Mouse (Mus musculus) midbrain, embryonic 10.5 days (tissue): ENCODE results near the gene Foxj1. TPM values are rescaled to one million over a fixed set of nuclear protein-coding genes. Genes with fewer than 3 reads are reported as not detected.
"Not testable (repeated sequence)": the region's sequence is repeated elsewhere in the genome, so short reads cannot be mapped to it uniquely, and the experiment has no call there.

ENCODE experiments used
- DNase-seq: peaks from one replicate; pipeline ENCODE4 v3.0.0-alpha.2; 2017; ENCODE audit warnings: low spot score
- H3K27ac ChIP-seq: fragments of 300-500 bp; sonication (generic); replicated peaks from 2 replicates; pipeline ENCODE4 v1.5.1; 2016; ENCODE audit warnings: mild to moderate bottlenecking
- H3K27me3 ChIP-seq: fragments of 300-500 bp; sonication (generic); 2 replicates; pipeline ENCODE4 v1.6.1; 2016; ENCODE audit warnings: low read depth, mild to moderate bottlenecking; ENCODE audit not compliant: poor library complexity, severe bottlenecking
- H3K36me3 ChIP-seq: fragments of 300-500 bp; sonication (generic); 2 replicates; pipeline ENCODE4 v1.6.1; 2016; ENCODE audit warnings: mild to moderate bottlenecking, moderate library complexity
- H3K4me1 ChIP-seq: fragments of 300-500 bp; sonication (generic); 2 replicates; pipeline ENCODE4 v1.6.1; 2016
- H3K4me3 ChIP-seq: fragments of 300-500 bp; sonication (generic); 2 replicates; pipeline ENCODE4 v1.5.1; 2016; ENCODE audit warnings: mild to moderate bottlenecking, moderate library complexity
- H3K9me3 ChIP-seq: fragments of 300-500 bp; sonication (generic); replicated peaks from 2 replicates; pipeline ENCODE4 v1.6.1; 2016; ENCODE audit warnings: mild to moderate bottlenecking
- WGBS: fragments of 180-500 bp; shearing (Covaris S2); methylation state at CpG from one replicate; pipeline ENCODE4 v1.1.7; 2016; 5-methylcytosine and 5-hydroxymethylcytosine counted together
- polyA plus RNA-seq: library from polyadenylated mRNA; unstranded; fragments of >200 nt; fragmentation: Nextera tagmentation; extraction: Ambion mirVana; gene quantifications from 2 replicates; pipeline ENCODE4 v1.2.1, GENCODE M21; 2016

Gene Foxj1
- polyA plus RNA-seq: 7.1 and 8.4 TPM in 2 replicates

DNA sequence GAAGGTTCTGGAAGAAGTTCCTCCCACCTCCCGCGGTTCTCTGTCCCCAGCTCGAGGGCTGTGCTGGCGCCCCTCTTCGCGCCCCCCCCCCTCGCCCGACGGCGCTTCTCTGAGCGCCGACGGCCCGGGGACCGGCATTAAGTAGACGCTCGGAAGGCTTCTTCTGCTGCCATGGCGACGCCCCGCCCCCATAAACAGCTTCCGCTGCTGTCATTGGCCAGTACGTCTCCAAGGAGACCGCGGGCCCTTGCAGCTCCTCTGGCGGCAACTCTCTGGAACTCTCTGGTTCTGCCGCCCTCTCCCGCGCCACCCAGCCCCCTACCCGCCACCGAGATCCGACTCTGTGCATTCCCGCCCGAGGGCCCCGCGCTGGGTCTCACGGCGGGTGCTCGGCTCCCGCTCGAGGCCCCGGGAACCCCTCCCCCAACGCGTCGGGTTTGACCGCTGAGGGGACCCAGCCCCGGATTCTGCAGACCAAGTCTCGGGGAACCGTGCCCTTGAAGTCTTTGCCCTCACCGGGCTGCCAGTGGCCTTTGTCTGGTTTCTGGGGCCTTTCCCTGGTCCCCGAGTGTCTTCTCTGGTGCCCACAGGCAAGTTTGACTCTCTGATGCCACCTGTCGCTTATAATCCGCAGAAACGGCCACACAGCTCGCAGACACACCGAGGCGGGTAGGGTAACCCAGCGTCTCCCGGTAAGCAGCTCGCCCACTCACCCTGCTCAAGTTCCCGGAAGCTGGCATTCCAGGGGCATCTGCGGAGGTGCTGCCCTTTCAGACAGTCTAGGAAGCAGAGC is at the start of gene Foxj1:
Gene Foxj1, minus strand, starts transcription at position 156 of the 793 bp plus-strand sequence.
- H3K27me3 ChIP-seq: peaks cover 65% of the 10 kb centered on the region
- peak within 1 kb of the TSS; percentile 91 for H3K27ac ChIP-seq
- peak; percentile 99 for DNase-seq
- H3K4me3 ChIP-seq: peak within 1 kb of the TSS; percentile 71
- H3K4me1 ChIP-seq: peaks cover 77% of the 10 kb centered on the region
- under 1% methylated on average over 61 of the region's 61 CpGs for WGBS
- peaks cover 19% of the 10 kb centered on the region for H3K36me3 ChIP-seq
- no peaks in the 10 kb centered on the region for H3K9me3 ChIP-seq

GRCm38 (mm10) chr11:116384171-116384570 is 49.0 kb upstream of the Foxj1 start:
- peaks cover 22% of the 10 kb centered on the region for H3K4me1 ChIP-seq
- no peaks in the 10 kb centered on the region for H3K27me3 ChIP-seq
- no peak overlapping the region for H3K27ac ChIP-seq
- DNase-seq: no peak
- H3K9me3 ChIP-seq: no peaks in the 10 kb centered on the region
- peaks cover 3% of the 10 kb centered on the region; the same call in 1 of the 2 replicates for H3K36me3 ChIP-seq
- no peak overlapping the region for H3K4me3 ChIP-seq
- 88% methylated on average over 11 of the region's 11 CpGs for WGBS

DNA sequence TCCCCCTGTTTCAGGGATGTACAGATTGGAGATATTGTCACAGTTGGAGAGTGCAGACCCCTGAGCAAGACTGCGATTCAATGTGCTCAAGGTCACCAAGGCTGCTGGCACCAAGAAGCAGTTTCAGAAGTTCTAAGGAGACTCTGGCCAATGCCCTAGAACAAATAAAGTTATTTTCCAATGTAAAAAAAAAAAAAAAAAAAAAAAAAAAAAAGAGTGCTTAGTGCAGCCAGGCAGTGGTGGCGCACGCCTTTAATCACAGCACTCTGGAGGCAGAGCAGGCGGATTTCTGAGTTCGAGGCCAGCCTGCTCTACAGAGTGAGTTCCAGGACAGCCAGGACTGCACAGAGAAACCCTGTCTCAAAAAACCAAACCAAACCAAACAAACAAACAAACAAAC is 47.9 kb upstream of the Foxj1 start:
- not testable (repeated sequence) for H3K27me3 ChIP-seq, H3K4me3 ChIP-seq, H3K9me3 ChIP-seq, DNase-seq, H3K27ac ChIP-seq, H3K36me3 ChIP-seq
- WGBS: 95% methylated on average over 5 of the region's 5 CpGs
- H3K4me1 ChIP-seq: peaks cover 22% of the 10 kb centered on the region

DNA sequence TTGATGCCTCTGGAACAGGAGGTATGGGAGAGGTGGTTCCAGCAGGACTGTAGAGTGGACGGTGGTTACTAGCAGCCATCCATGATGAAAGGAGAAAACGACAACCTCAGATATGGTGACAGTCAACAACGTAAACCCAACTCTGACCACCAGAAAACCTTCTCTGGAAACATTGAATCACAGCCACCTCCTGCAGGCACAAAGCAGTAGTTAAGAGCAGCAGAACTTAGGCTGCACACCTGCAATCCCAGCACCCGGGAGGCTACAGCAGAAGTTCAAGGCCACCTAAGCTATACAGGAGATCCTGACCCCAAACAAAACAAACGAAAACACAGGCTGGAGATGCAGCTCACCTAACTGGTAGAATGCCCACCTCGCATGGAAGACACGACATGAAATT is 45.6 kb upstream of the Foxj1 start:
- 89% methylated on average over 7 of the region's 7 CpGs for WGBS
- Histone ChIP-seq H3K4me3 (no peak overlapping the region), H3K4me1 (no peaks in the 10 kb centered on the region), H3K27ac (no peak overlapping the region), H3K27me3 (no peaks in the 10 kb centered on the region), H3K9me3 (no peaks in the 10 kb centered on the region), H3K36me3 (peaks cover 3% of the 10 kb centered on the region; the same call in 1 of the 2 replicates)
- DNase-seq: no peak

- Histone ChIP-seq H3K9me3 (no peaks in the 10 kb centered on the region), H3K4me1 (no peaks in the 10 kb centered on the region), H3K4me3 (no peak overlapping the region), H3K27ac (no peak overlapping the region), H3K27me3 (no peaks in the 10 kb centered on the region), H3K36me3 (peaks cover 3% of the 10 kb centered on the region; the same call in 1 of the 2 replicates)
- DNase-seq: no peak
- WGBS: 89% methylated on average over 6 of the region's 6 CpGs
Observed at GRCm38 (mm10) chr11:116379530-116379929, 44.3 kb upstream of the Foxj1 start.

DNA sequence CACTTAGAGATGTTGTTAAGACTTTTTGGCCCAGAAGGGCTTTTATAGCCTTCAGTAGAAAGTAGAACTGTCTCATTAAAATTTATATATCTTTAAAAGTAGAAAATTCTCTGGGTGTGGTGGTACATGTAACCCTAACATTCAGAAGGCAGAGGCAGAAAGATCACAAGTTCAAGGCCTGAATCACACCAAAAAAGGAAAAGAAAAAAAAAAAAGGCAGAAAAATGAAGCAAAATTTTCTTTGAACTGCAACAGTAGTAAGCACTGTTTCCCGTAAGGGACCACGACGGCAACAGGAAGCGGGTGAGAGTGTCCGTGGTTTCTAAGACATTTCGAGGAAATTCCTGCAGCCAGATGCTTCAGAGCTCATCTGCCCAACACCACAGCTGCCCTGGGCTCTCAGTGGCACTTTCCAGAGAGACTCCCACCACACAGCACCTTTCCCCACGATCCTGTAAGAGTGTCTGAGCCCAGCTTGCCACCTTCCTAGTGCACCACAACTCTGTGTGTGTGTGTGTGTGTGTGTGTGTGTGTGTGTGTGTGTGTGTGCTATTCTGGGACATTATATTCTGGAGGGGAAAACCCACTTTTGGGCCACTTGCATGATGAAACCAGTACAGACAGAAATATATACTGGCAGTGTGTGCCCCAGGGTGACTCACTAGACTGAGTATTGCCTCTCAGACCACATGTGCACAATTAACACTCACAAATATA is 41.9 kb upstream of the Foxj1 start:
- H3K9me3 ChIP-seq: no peaks in the 10 kb centered on the region
- H3K4me1 ChIP-seq: peaks cover 5% of the 10 kb centered on the region

DNA sequence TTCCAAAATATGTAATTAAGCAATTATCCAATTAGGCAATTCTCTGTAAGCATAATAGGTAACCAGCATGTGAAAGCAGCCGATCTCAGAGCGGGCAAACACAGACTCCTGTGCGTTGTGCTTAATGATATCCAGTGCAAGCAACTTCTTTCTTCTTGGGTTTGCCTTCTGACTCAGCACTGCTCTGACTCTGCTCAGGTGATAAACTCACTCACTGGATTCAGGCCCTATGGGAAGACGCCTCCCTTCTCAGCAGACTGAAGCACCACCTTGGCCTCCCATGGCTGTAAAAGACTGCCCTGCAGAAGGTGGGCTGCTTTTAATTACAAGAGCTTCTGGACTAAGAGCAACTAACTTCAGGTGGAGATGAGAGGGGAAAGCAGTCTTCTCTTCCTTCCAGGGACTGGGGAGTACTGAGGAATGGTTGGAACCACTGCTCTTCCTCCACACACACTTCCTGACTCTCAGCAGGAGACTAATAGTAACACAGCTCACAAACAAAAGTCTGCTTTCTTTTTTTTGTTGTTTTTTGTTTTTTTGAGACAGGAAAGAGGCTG is 36.8 kb upstream of the Foxj1 start:
- Histone ChIP-seq H3K36me3 (no peaks in the 10 kb centered on the region), H3K27me3 (0 out of 2 replicates have a peak, but pooled peaks cover 4% of the 10 kb centered on the region), H3K27ac (no peak overlapping the region), H3K9me3 (no peaks in the 10 kb centered on the region), H3K4me3 (no peak overlapping the region), H3K4me1 (peaks cover 9% of the 10 kb centered on the region)
- DNase-seq: no peak
- WGBS: 84% methylated on average over 4 of the region's 4 CpGs

More for the DNA sequence above, 41.9 kb upstream of the Foxj1 start:
- DNase-seq: no peak
- 79% methylated on average over 7 of the region's 7 CpGs for WGBS
- Histone ChIP-seq H3K36me3 (peaks cover under 1% of the 10 kb centered on the region; the same call in 1 of the 2 replicates), H3K4me3 (no peak overlapping the region), H3K27me3 (no peaks in the 10 kb centered on the region), H3K27ac (no peak overlapping the region)

GRCm38 (mm10) chr11:116369633-116370032 is 34.4 kb upstream of the Foxj1 start:
- H3K27me3 ChIP-seq: 0 out of 2 replicates have a peak, but pooled peaks cover 4% of the 10 kb centered on the region
- 72% methylated on average over 5 of the region's 5 CpGs for WGBS
- no peak overlapping the region for H3K4me3 ChIP-seq
- H3K36me3 ChIP-seq: no peaks in the 10 kb centered on the region
- H3K27ac ChIP-seq: no peak overlapping the region
- no peak for DNase-seq
- H3K4me1 ChIP-seq: peaks cover 26% of the 10 kb centered on the region
- H3K9me3 ChIP-seq: no peaks in the 10 kb centered on the region

GRCm38 (mm10) chr11:116369051-116369450 is 33.9 kb upstream of the Foxj1 start:
- no peaks in the 10 kb centered on the region for H3K36me3 ChIP-seq
- 93% methylated on average over 14 of the region's 14 CpGs for WGBS
- H3K27me3 ChIP-seq: peaks cover 8% of the 10 kb centered on the region; the same call in 1 of the 2 replicates
- no peak overlapping the region for H3K27ac ChIP-seq
- H3K9me3 ChIP-seq: no peaks in the 10 kb centered on the region
- DNase-seq: no peak
- H3K4me1 ChIP-seq: peaks cover 30% of the 10 kb centered on the region
- H3K4me3 ChIP-seq: no peak overlapping the region

DNA sequence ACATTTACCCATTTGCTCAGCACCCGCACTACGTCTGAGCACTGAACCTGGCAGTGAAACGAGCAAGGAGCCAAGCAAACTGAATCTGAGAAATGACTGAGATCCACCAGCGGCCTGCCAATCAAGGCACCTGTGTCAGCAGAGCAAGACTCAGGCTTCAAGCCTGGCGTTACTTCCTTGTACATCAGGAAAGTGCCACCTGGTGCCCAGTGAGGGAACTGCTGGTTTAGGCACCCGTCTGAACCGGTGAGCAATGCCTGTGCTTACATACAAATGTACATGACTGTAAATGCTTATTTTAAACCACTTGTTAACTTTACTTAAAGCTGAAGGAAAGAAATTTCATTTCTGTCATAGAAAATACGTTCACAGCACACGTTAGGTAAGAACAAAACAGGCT is 32.9 kb upstream of the Foxj1 start:
- Histone ChIP-seq H3K36me3 (no peaks in the 10 kb centered on the region), H3K27me3 (peaks cover 8% of the 10 kb centered on the region; the same call in 1 of the 2 replicates), H3K4me3 (no peak overlapping the region), H3K27ac (no peak overlapping the region), H3K4me1 (peaks cover 29% of the 10 kb centered on the region), H3K9me3 (no peaks in the 10 kb centered on the region)
- peak; percentile 75 for DNase-seq
- 21% methylated on average over 9 of the region's 9 CpGs for WGBS

- no peak for DNase-seq
- Histone ChIP-seq H3K4me1 (peaks cover 32% of the 10 kb centered on the region), H3K36me3 (no peaks in the 10 kb centered on the region), H3K27me3 (peaks cover 13% of the 10 kb centered on the region; the same call in 1 of the 2 replicates), H3K9me3 (no peaks in the 10 kb centered on the region), H3K27ac (no peak overlapping the region), H3K4me3 (no peak overlapping the region)
- WGBS: 98% methylated on average over 1 of the region's 1 CpGs
Observed at GRCm38 (mm10) chr11:116366647-116367046, 31.4 kb upstream of the Foxj1 start.

DNA sequence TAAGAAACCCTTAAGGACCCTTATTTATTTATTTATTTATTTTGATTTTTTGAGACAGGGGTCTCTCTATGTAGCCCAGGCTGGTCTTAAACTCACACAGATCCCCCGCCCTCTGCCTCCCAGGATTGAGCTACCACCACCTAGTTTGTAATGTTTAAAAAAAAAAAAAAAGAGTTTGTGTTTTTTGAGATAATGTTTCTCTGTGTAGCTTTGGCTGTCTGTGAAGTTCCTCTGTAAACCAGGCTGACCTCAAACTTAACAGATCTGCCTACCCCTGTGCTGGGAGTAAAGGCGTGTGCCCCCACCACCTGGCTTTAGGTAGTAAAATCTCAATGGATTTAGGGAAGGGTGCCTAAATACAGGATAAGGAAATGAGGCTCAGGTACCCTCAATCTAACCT is 30.9 kb upstream of the Foxj1 start:
- peaks cover 32% of the 10 kb centered on the region for H3K4me1 ChIP-seq
- 86% methylated on average over 2 of the region's 2 CpGs for WGBS
- DNase-seq: no peak
- H3K4me3 ChIP-seq: no peak overlapping the region
- H3K36me3 ChIP-seq: no peaks in the 10 kb centered on the region
- H3K27me3 ChIP-seq: peaks cover 13% of the 10 kb centered on the region; the same call in 1 of the 2 replicates
- H3K27ac ChIP-seq: no peak overlapping the region
- H3K9me3 ChIP-seq: no peaks in the 10 kb centered on the region
